Mouse (Mus musculus) neural tube, embryonic 15.5 days (tissue): ENCODE results near the gene Grifin. TPM values are rescaled to one million over a fixed set of nuclear protein-coding genes. Genes with fewer than 3 reads are reported as not detected.

Source experiments
- ATAC-seq: fragments of 200-750 bp; cut with Nextera tagmentation; 2 replicates; pipeline ENCODE4 v1.8.0; 2017; ENCODE audit warnings: mild to moderate bottlenecking, moderate TSS enrichment, moderate library complexity; ENCODE audit not compliant: low FRiP score
- H3K27ac ChIP-seq: fragments of 300-500 bp; sonication (generic); replicated peaks from 2 replicates; pipeline ENCODE4 v1.5.1; 2015; ENCODE audit warnings: mild to moderate bottlenecking, inconsistent platforms
- H3K27me3 ChIP-seq: fragments of 300-500 bp; sonication (generic); replicated peaks from 2 replicates; pipeline ENCODE4 v1.6.1; 2015; ENCODE audit warnings: inconsistent platforms
- H3K36me3 ChIP-seq: fragments of 300-500 bp; sonication (generic); 2 replicates; pipeline ENCODE4 v1.6.1; 2015; ENCODE audit warnings: inconsistent platforms
- H3K4me1 ChIP-seq: fragments of 300-500 bp; sonication (generic); 2 replicates; pipeline ENCODE4 v1.6.1; 2015; ENCODE audit warnings: inconsistent platforms
- H3K4me2 ChIP-seq: fragments of 300-500 bp; sonication (generic); 2 replicates; pipeline ENCODE4 v1.6.1; 2015; ENCODE audit warnings: inconsistent platforms, mild to moderate bottlenecking, moderate library complexity
- H3K4me3 ChIP-seq: fragments of 300-500 bp; sonication (generic); replicated peaks from 2 replicates; pipeline ENCODE4 v1.5.1; 2015; ENCODE audit warnings: mild to moderate bottlenecking, inconsistent platforms
- H3K9ac ChIP-seq: fragments of 300-500 bp; sonication (generic); replicated peaks from 2 replicates; pipeline ENCODE4 v1.6.1; 2015; ENCODE audit warnings: mild to moderate bottlenecking, inconsistent platforms
- H3K9me3 ChIP-seq: fragments of 300-500 bp; sonication (generic); replicated peaks from 2 replicates; pipeline ENCODE4 v1.6.1; 2016; ENCODE audit warnings: inconsistent platforms
- WGBS: fragments of 180-500 bp; shearing (Covaris S2); methylation state at CpG from one replicate; pipeline ENCODE4 v1.1.7; 2015; ENCODE audit warnings: mixed read lengths; 5-methylcytosine and 5-hydroxymethylcytosine counted together
- polyA plus RNA-seq: library from polyadenylated mRNA; unstranded; fragments of >200 nt; fragmentation: Nextera tagmentation; extraction: Ambion mirVana; gene quantifications from 2 replicates; pipeline ENCODE4 v1.2.1, GENCODE M21; 2015

Gene Grifin
- polyA plus RNA-seq, 1 experiment from 2014 or later: not detected

GRCm38 (mm10) chr5:140567751-140568150 is 2.9 kb upstream of the Grifin start:
- Histone ChIP-seq H3K27ac (no peak overlapping the region), H3K27me3 (no peaks in the 10 kb centered on the region), H3K4me2 (no peak overlapping the region), H3K36me3 (no peaks in the 10 kb centered on the region), H3K4me3 (no peak overlapping the region), H3K9ac (no peak overlapping the region), H3K4me1 (peaks cover 23% of the 10 kb centered on the region), H3K9me3 (no peaks in the 10 kb centered on the region)
- WGBS: 87% methylated on average over 5 of the region's 5 CpGs
- ATAC-seq: no peak

- H3K27ac ChIP-seq: no peak overlapping the region
- H3K27me3 ChIP-seq: no peaks in the 10 kb centered on the region
- no peaks in the 10 kb centered on the region for H3K9me3 ChIP-seq
- H3K4me3 ChIP-seq: no peak overlapping the region
- H3K4me2 ChIP-seq: no peak overlapping the region
- H3K36me3 ChIP-seq: no peaks in the 10 kb centered on the region
- peaks cover 23% of the 10 kb centered on the region for H3K4me1 ChIP-seq
- no peak for ATAC-seq
- H3K9ac ChIP-seq: no peak overlapping the region
- 63% methylated on average over 11 of the region's 11 CpGs for WGBS
Observed at GRCm38 (mm10) chr5:140567321-140567720, 2.5 kb upstream of the Grifin start.

GRCm38 (mm10) chr5:140566271-140566670 is 1.4 kb upstream of the Grifin start:
- no peaks in the 10 kb centered on the region for H3K9me3 ChIP-seq
- H3K27ac ChIP-seq: 0 out of 2 replicates have a peak overlapping the region, but pooled peaks have one; percentile 0
- no peak for ATAC-seq
- H3K9ac ChIP-seq: no peak overlapping the region
- 86% methylated on average over 4 of the region's 4 CpGs for WGBS
- no peak overlapping the region for H3K4me2 ChIP-seq
- no peaks in the 10 kb centered on the region for H3K36me3 ChIP-seq
- H3K4me3 ChIP-seq: no peak overlapping the region
- H3K27me3 ChIP-seq: no peaks in the 10 kb centered on the region
- peaks cover 23% of the 10 kb centered on the region for H3K4me1 ChIP-seq

DNA sequence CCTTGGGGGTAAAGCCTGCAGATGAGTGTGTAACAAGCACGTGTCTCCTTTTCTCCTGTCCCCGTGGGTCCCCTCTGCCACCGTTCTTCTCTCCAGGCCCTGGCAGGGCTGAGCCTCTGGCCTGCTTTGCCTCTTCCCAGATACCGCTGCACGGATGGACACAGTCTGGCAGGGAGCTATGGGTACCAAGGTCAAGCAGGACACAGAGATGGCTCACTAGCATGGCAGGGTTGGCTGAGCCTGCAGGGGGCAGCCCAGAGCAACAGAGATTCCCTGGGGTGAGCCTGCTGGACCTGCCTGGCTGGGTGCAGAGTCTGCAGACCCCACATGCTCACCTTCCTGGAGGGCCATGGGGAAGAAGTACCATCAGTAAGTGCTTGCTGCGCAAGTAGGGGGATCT is 985 bp upstream of the Grifin start:
- WGBS: 57% methylated on average over 4 of the region's 6 CpGs
- Histone ChIP-seq H3K9me3 (no peaks in the 10 kb centered on the region), H3K27me3 (no peaks in the 10 kb centered on the region), H3K4me1 (peaks cover 23% of the 10 kb centered on the region), H3K27ac (0 out of 2 replicates have a peak overlapping the region, but pooled peaks have one; percentile 0), H3K4me2 (no peak overlapping the region), H3K4me3 (no peak overlapping the region), H3K9ac (no peak overlapping the region), H3K36me3 (no peaks in the 10 kb centered on the region)
- no peak for ATAC-seq

GRCm38 (mm10) chr5:140565451-140565850 is 580 bp upstream of the Grifin start:
- ATAC-seq: no peak; the same call in 1 of the 2 replicates
- WGBS: 33% methylated on average over 5 of the region's 5 CpGs
- H3K27ac ChIP-seq: no peak overlapping the region

GRCm38 (mm10) chr5:140562601-140563000 is 2.3 kb downstream of the Grifin start:
- WGBS: 86% methylated on average over 9 of the region's 9 CpGs
- Histone ChIP-seq H3K4me2 (no peak overlapping the region), H3K9ac (no peak overlapping the region), H3K4me3 (no peak overlapping the region), H3K9me3 (no peaks in the 10 kb centered on the region), H3K36me3 (no peaks in the 10 kb centered on the region), H3K4me1 (peaks cover 11% of the 10 kb centered on the region), H3K27me3 (no peaks in the 10 kb centered on the region), H3K27ac (no peak overlapping the region)
- no peak for ATAC-seq

More at GRCm38 (mm10) chr5:140565451-140565850, 580 bp upstream of the Grifin start:
- Histone ChIP-seq H3K36me3 (no peaks in the 10 kb centered on the region), H3K9me3 (no peaks in the 10 kb centered on the region), H3K4me3 (no peak overlapping the region), H3K4me1 (peaks cover 23% of the 10 kb centered on the region), H3K9ac (no peak overlapping the region), H3K27me3 (no peaks in the 10 kb centered on the region), H3K4me2 (no peak overlapping the region)

- WGBS: 48% methylated on average over 3 of the region's 3 CpGs
- H3K4me3 ChIP-seq: no peak overlapping the region
- no peak overlapping the region for H3K27ac ChIP-seq
- H3K9ac ChIP-seq: no peak overlapping the region
- no peaks in the 10 kb centered on the region for H3K27me3 ChIP-seq
- no peak for ATAC-seq
- H3K4me1 ChIP-seq: no peaks in the 10 kb centered on the region
- H3K4me2 ChIP-seq: no peak overlapping the region
- H3K36me3 ChIP-seq: no peaks in the 10 kb centered on the region
- H3K9me3 ChIP-seq: no peaks in the 10 kb centered on the region
Observed at GRCm38 (mm10) chr5:140556859-140557258, 8.0 kb downstream of the Grifin start.

- WGBS: 91% methylated on average over 7 of the region's 7 CpGs
- Histone ChIP-seq H3K4me3 (no peak overlapping the region), H3K36me3 (no peaks in the 10 kb centered on the region), H3K9me3 (no peaks in the 10 kb centered on the region), H3K9ac (no peak overlapping the region), H3K4me1 (peaks cover 12% of the 10 kb centered on the region), H3K4me2 (no peak overlapping the region), H3K27me3 (no peaks in the 10 kb centered on the region), H3K27ac (no peak overlapping the region)
- no peak for ATAC-seq
Observed at GRCm38 (mm10) chr5:140553719-140554118, 11.2 kb downstream of the Grifin start.

DNA sequence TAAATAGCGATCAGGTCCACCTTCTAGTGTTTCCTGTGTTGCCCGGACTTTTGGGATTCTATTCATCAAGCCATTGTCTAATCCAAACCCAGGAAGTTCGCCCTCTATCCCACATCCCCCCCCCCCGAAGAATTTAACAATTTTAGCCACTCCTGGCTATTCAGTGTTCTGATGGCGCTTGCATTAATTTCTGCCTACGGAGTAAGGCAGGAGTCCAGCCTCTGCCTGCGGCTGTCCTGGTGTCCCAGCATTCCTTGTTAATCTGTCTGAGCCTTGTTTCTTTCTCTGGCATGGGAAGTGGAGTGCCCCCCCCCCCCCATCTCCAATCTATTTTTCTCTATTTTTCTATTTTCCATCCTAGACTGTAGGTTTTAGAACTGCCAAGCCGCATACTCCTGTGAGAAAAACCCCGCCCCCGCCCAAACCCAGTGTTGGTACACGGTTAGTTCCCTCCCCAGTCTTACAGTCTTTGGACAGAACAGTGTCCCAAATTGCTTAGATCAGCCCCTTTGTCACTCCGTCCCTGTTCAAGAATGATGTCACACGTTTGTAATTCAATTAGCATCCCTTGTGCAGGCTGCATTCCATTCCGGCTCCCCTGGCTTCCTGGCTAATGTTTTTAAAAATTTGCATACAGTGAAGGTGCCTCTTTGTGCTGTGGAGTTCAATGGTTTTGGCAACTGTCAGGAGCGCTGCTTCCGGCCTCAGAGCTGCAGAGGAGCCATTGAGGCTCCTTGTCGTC is 15.4 kb downstream of the Grifin start:
- ATAC-seq: peak; percentile 73
- 15% methylated on average over 17 of the region's 17 CpGs for WGBS
- H3K9ac ChIP-seq: no peak overlapping the region; the same call in 1 of the 2 replicates

GRCm38 (mm10) chr5:140546332-140546731 is 18.5 kb downstream of the Grifin start:
- Histone ChIP-seq H3K27ac (no peak overlapping the region), H3K9me3 (no peaks in the 10 kb centered on the region), H3K9ac (no peak overlapping the region), H3K27me3 (no peaks in the 10 kb centered on the region), H3K4me1 (peaks cover 12% of the 10 kb centered on the region), H3K4me3 (no peak overlapping the region), H3K4me2 (no peak overlapping the region), H3K36me3 (no peaks in the 10 kb centered on the region)
- ATAC-seq: no peak
- WGBS: 88% methylated on average over 19 of the region's 19 CpGs

More for the DNA sequence above, 15.4 kb downstream of the Grifin start:
- Histone ChIP-seq H3K4me2 (peak overlapping the region; percentile 34), H3K9me3 (no peaks in the 10 kb centered on the region), H3K27ac (peak overlapping the region; percentile 58), H3K4me3 (no peak overlapping the region), H3K36me3 (no peaks in the 10 kb centered on the region), H3K4me1 (peaks cover 12% of the 10 kb centered on the region), H3K27me3 (no peaks in the 10 kb centered on the region)

- H3K9me3 ChIP-seq: no peaks in the 10 kb centered on the region
- no peak for ATAC-seq
- WGBS: 61% methylated on average over 6 of the region's 6 CpGs
- no peaks in the 10 kb centered on the region for H3K27me3 ChIP-seq
- H3K4me3 ChIP-seq: no peak overlapping the region
- no peak overlapping the region for H3K27ac ChIP-seq
- no peak overlapping the region for H3K9ac ChIP-seq
- H3K36me3 ChIP-seq: no peaks in the 10 kb centered on the region
- no peak overlapping the region for H3K4me2 ChIP-seq
- peaks cover 12% of the 10 kb centered on the region for H3K4me1 ChIP-seq
Observed at GRCm38 (mm10) chr5:140545651-140546050, 19.2 kb downstream of the Grifin start.

DNA sequence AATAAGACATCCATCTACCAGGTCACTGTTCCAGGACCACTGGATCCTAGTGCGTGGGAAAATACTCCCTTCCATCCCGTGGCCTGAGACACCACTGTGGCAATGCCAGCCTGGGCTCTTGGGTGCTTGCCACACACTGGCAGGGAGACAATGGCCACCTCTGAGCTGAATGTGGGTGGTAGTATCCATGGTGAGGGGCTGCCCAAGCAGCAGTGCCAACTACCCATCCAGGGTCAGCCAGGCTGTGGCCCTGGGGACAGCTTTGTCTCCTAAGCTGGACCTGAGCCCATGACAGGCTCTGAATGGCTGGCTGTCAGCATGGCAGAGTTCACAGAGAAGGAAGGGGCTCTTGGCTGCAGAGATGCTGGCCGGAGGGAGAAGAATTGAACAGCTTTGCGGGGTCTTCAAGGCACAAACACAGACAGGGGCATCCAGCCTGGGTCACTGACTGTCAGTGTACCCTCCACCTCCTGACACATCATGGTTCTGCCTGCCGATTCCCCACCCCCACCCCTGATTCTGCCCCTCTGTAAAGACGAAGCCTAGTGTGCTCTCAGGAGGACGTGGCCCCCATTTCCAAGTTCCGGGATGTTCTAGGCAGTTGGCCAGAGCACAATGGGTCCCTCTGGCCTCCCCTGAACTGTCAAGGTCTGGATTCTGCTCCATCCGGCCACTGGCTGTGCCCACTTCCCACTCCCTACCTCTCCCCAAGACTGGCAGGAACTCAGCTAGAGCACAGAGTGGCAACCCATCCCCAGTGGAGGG is 21.9 kb downstream of the Grifin start:
- no peaks in the 10 kb centered on the region for H3K27me3 ChIP-seq
- H3K9me3 ChIP-seq: no peaks in the 10 kb centered on the region
- H3K36me3 ChIP-seq: no peaks in the 10 kb centered on the region
- ATAC-seq: peak; percentile 89
- H3K4me3 ChIP-seq: no peak overlapping the region
- H3K27ac ChIP-seq: peak overlapping the region; percentile 73
- WGBS: 59% methylated on average over 9 of the region's 9 CpGs
- H3K4me1 ChIP-seq: no peaks in the 10 kb centered on the region
- no peak overlapping the region for H3K9ac ChIP-seq
- no peak overlapping the region for H3K4me2 ChIP-seq
